Mouse (Mus musculus) Patski (cell line): ENCODE measurements at regions not wholly inside any gene's neighbourhood (a gene's known extent, or its start where the extent isn't known, plus 50 kb on each side); places are given as distances from the start of the nearest gene placed in this dataset.

ENCODE experiments used
- ATAC-seq: fragments of 100-300 bp; one replicate; pipeline ENCODE4 v1.8.0; 2021
- CTCF ChIA-PET: fragments of 350-600 bp; sonication (Branson Sonifier 250); formaldehyde crosslinking; loops from one replicate; lab custom pipeline; 2022; ENCODE audit warnings: inconsistent platforms; lab: Charles Lee
- POLR2A ChIA-PET: fragments of 350-600 bp; sonication (Branson Sonifier 250); formaldehyde crosslinking; loops from one replicate; lab custom pipeline; 2022; ENCODE audit warnings: antibody characterized with exemption, inconsistent platforms; lab: Charles Lee
- DNase-seq: peaks from one replicate; pipeline ENCODE4 v3.0.0-alpha.2; 2011; ENCODE audit warnings: low read depth, low spot score
- H3K27me3 ChIP-seq: fragments of 371-371 bp; one replicate; pipeline ENCODE4 v1.5.1; 2021
- CTCF ChIP-seq: fragments of 100-300 bp; IDR thresholded peaks from one replicate; pipeline ENCODE4 v1.5.1; 2021
- in situ Hi-C: fragments of 300-500 bp; cut with MboI; formaldehyde crosslinking; loops from 3 replicates; pipeline ENCODE4 v1.11.1; 2018; ENCODE audit warnings: low pct_unique_long_range_greater_than_20kb, mixed read lengths

DNA sequence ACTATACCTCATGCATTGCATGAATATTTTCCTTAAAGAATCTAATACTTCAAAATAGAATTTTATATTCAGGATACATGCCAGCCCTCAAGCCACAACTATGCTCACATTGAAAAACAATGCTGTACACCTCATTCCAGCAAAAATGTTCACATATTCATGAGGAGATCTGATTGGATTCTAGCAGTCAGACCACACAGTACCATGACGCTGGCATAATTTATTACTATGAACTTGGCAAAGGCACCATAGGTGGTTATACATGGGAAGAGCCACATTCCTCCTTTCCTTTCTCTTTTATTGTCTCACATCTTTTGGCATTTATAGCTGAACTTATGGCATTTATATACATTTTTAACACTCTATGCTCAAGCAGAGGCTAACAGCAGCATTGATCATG is 499.8 kb upstream of the Adamts5 start:
- POLR2A ChIA-PET, result no interaction called here
- no peak for DNase-seq
- no peak for TF ChIP-seq CTCF

GRCm38 (mm10) chr16:86399288-86399687 is 497.7 kb upstream of the Adamts5 start:
- ChIA-PET POLR2A (no interaction called here), CTCF (interaction anchor here (1.5 kb wide), 1 partner anchor 10 kb away, joined by 3 read pairs; no protein-coding TSS in a partner anchor)
- ATAC-seq (no peak), DNase-seq (no peak)
- H3K27me3 ChIP-seq, result no peaks in the 10 kb centered on the region
- no peak for TF ChIP-seq CTCF
- in situ Hi-C loops, result no loop called here

More for the DNA sequence above, 499.8 kb upstream of the Adamts5 start:
- ATAC-seq, result no peak
- CTCF ChIA-PET, result no interaction called here
- in situ Hi-C loops, result loop anchor here (5.0 to 10.0 kb wide), 2 partner anchors 54 to 507 kb away; no protein-coding TSS in a partner anchor
- no peaks in the 10 kb centered on the region for H3K27me3 ChIP-seq

DNA sequence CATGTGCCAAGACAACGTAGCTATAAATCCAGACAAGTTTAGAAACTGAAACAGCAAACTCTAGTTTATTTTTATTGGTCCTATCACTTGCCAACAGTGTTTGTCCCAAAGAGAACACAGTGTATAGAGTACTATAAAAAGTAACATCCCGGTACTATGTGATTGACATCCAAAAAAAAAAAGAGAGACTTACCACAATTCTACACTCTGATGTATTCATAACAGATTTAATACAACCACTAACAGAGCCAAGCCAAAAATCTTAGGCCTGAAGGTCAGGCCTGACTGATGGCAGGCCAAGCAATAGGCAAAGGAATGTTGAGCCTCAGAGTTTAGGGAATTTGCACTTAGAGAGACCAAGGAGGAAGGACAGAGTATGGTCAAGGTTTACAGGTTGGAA is 495.9 kb upstream of the Adamts5 start:
- ChIA-PET POLR2A (interaction anchor here (0.6 kb wide), 1 partner anchor 593 kb away, joined by 5 read pairs; no protein-coding TSS in a partner anchor), CTCF (no interaction called here)
- no peak for ATAC-seq
- TF ChIP-seq CTCF, result no peak
- no peak for DNase-seq
- in situ Hi-C loops, result no loop called here
- no peaks in the 10 kb centered on the region for H3K27me3 ChIP-seq

DNA sequence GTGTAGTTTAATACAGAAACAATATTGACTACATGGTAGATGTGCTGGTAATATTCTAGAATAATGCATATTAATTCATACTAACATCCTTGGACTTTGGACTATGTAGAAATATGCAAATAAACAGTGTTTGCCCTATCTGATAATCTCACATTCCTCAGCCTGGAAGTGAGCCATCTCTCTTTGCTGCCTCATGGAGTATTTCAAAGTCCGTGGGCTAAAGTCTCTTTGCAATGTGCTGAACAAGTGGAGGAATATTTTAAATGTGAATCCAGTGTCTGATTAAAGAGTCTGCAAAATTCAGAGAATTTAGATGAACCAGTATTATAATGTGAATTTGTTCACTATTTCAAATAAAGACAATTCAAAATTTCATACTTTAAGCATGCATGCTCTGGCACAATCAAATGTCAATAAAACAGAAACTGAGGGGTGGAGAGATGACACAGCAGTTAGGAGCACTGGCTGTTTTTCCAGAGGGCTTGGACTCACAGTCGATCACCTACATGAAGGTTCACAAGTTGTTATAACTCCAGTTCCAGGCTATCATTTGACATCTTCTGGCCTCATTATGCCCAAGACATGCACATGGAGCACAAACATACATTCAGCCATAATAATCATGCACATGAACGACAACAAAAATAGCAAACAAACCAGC is 487.6 kb upstream of the Adamts5 start:
- no peak for TF ChIP-seq CTCF
- POLR2A ChIA-PET, result no interaction called here
- CTCF ChIA-PET, result no interaction called here
- DNase-seq, result no peak
- H3K27me3 ChIP-seq, result no peaks in the 10 kb centered on the region
- in situ Hi-C loops, result no loop called here
- no peak for ATAC-seq

DNA sequence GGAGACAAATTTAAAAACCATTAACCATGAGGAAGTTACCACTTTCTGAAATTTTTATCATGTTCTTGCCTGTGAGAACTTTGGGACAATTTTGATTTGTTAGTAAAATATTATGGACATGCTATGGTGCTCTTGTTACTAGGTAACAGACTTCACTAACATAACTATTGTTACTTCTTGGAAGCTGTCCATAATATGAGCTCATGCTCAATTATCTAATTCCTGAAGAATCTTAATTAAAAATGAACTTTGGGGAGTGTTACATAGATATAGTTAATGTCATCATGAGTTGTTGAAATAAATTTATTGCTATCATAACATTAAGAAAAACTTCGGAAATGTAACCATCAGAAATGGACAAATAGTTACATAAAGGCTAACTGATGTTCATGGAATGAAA is 486.5 kb upstream of the Adamts5 start:
- in situ Hi-C loops, result no loop called here
- TF ChIP-seq CTCF, result no peak
- POLR2A ChIA-PET, result no interaction called here

DNA sequence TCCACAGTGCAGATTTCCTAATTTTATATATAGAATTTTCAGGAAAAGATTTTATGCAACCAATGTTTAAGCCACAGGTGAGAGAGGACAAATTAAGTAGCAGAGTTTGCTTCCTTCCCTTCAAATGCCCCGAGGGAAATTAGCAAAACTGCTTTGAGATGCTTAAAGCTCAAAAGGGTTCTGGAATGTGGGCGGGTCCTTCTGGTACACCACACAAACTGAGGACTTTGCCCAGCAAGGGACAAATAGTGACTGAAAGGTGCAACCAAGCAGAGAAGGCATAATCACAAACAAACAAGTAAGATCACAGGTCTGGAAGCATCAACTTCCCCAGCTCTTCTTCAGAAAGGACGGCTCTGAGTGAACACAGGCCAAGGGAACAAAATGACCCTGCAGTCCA is 476.4 kb upstream of the Adamts5 start:
- no peaks in the 10 kb centered on the region for H3K27me3 ChIP-seq
- TF ChIP-seq CTCF, result no peak
- CTCF ChIA-PET, result no interaction called here
- ATAC-seq (no peak), DNase-seq (no peak)
- POLR2A ChIA-PET, result interaction anchor here (0.7 kb wide), 1 partner anchor 407 kb away, joined by 4 read pairs; no protein-coding TSS in a partner anchor
- in situ Hi-C loops, result no loop called here

More for the DNA sequence above, 486.5 kb upstream of the Adamts5 start:
- ATAC-seq (no peak), DNase-seq (peak; percentile 34)
- CTCF ChIA-PET, result no interaction called here
- no peaks in the 10 kb centered on the region for H3K27me3 ChIP-seq

- CTCF ChIA-PET, result no interaction called here
- in situ Hi-C loops, result no loop called here
- POLR2A ChIA-PET, result no interaction called here
- DNase-seq (no peak), ATAC-seq (no peak)
- TF ChIP-seq CTCF, result no peak
- no peaks in the 10 kb centered on the region for H3K27me3 ChIP-seq
These were observed 470.0 kb upstream of the Adamts5 start for GRCm38 (mm10) chr16:86371652-86372051.

- POLR2A ChIA-PET, result no interaction called here
- ATAC-seq (no peak), DNase-seq (no peak)
These were observed 466.8 kb upstream of the Adamts5 start for GRCm38 (mm10) chr16:86368449-86368848.

DNA sequence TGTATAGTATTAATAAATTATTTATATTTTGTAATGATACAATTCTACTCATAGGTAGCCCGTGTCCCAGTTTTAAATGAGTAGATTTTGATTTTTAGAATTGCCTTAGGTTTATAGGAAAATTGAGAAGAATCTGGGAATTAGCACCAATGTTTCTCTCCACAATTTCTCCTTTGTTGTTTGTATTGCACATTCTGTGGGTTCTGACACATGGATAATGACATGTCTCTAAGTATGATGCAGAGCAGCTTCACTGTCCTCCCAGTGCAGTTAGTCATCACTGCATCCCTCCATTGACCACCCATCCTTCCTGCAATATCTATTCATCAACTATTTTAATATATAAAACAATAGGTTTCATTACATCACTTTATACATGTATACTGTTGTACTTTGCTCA is 464.6 kb upstream of the Adamts5 start:
- in situ Hi-C loops, result no loop called here
- no peak for DNase-seq

More at GRCm38 (mm10) chr16:86368449-86368848, 466.8 kb upstream of the Adamts5 start:
- no peak for TF ChIP-seq CTCF
- CTCF ChIA-PET, result no interaction called here
- in situ Hi-C loops, result no loop called here
- H3K27me3 ChIP-seq, result no peaks in the 10 kb centered on the region

DNA sequence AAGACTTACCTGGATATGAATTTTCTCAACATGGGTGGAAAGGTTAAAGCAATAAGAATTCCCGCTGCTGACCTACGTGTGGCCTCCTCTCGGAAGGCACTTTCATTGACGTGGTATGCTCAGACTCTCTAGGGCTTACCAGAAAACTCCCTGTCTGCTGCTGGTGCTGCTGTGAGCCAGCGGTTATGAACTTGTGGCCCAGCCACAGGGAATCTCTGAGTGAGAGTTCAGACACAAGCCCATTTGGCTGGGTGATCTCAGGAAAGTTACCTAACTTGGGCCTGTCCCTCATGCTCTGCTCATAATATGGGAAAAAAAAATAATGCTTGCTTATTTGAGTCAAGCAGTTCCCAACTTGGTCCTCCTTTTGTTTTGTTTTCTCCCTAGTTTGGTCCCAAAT is 459.5 kb upstream of the Adamts5 start:
- TF ChIP-seq CTCF, result no peak
- DNase-seq, result no peak
- ChIA-PET POLR2A (no interaction called here), CTCF (no interaction called here)
- no peaks in the 10 kb centered on the region for H3K27me3 ChIP-seq
- no peak for ATAC-seq
- in situ Hi-C loops, result no loop called here

More for the DNA sequence above, 464.6 kb upstream of the Adamts5 start:
- no peak for ATAC-seq
- CTCF ChIA-PET, result no interaction called here
- no peaks in the 10 kb centered on the region for H3K27me3 ChIP-seq
- TF ChIP-seq CTCF, result no peak
- POLR2A ChIA-PET, result no interaction called here

DNA sequence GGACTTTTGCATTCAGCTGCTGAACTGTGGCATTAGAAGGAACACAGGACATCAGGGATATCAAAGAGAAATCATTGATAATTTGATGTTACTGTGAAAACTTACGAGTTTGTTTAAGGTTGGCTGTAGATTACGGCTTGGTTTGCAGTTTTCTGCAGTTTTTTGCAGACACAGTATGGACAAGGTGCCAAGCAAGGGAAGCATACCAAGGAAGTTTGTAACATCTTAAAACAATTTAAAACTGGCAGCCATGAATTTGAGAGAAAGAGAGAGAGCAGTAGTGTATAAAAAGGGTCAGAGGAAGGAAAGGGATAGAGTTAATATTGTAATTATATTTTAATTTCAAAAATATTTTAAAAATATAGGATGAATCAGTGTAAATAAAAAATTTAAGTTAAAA is 453.4 kb upstream of the Adamts5 start:
- DNase-seq (no peak), ATAC-seq (no peak)
- no peak for TF ChIP-seq CTCF
- ChIA-PET CTCF (no interaction called here), POLR2A (no interaction called here)
- H3K27me3 ChIP-seq, result no peaks in the 10 kb centered on the region
- in situ Hi-C loops, result no loop called here
